Mouse (Mus musculus) neural tube, embryonic 10.5 days (tissue): Measurements from ENCODE around the gene Gm10681.
"Not testable (repeated sequence)": the region's sequence is repeated elsewhere in the genome, so short reads cannot be mapped to it uniquely, and the experiment has no call there.

Experiments
- DNase-seq: peaks from one replicate; pipeline ENCODE4 v3.0.0-alpha.2; 2017; ENCODE audit warnings: low spot score; ENCODE audit errors: extremely low spot score

The Gm10681 gene

DNA sequence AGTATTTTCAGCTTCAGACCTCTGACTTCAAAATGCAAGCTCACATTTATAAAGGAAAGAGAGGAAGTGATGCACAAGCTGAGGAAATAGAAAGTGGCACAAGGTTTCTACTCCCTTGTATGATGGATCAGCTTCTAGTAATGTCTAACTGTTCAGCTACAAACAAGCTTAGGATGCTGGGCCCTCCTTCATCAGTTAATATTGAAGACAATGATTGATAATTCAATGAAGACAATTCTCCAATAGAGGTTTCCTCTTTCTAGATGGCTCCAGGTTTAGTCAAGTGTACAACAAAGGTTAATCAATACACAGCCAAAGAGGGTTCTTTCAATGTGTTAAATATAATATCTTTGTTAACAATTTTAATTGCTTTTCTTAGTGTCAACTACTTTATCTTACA is at the start of gene Gm10681:
Gm10681 (minus strand) TSS at position 101 of the 400 bp plus-strand sequence.
- DNase-seq = no peak

DNA sequence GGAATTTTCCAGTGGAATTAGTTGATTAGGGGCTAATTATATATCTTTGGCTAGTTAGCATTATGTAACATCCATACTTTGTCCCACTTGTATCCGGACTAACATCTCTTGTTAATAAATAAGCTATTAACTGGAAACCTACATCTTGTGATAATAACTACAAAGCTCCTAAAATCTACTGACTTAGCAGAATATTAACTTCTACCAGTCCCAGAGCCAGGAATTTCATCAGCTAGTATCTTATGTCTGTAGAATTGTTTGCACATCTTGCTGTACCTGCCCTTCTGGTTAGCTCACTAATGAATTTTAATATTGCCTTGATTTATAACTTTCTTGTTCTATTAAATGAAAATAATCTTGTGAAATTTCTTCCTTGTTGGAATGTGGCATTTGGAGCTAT is 46.5 kb upstream of the Gm10681 start:
- DNase-seq = no peak

GRCm38 (mm10) chr3:98630152-98630551 is 41.5 kb upstream of the Gm10681 start, which contains the start of gene Hsd3b5:
Gene Hsd3b5 (minus strand): TSS chr3:98630252.
- DNase-seq = no peak

DNA sequence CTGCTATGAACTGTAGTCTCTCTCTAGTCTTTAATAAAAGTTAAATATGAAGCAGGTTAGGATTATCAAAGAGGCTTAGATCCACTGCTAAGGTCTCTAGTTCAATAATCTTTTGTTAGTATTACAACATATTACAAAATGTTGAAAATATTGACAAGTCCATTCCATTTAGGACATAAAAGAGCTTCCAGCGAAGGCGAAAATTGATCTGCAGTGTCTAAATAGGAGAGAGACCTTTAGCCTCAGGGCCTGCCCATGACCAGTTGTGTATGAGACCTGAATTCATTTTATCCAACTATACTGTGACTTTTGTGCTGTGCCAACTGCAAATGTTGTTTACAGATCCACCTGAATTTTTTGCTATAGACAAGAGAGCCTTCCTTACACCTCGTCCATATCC is 41.0 kb upstream of the Gm10681 start:
- no peak for DNase-seq

DNA sequence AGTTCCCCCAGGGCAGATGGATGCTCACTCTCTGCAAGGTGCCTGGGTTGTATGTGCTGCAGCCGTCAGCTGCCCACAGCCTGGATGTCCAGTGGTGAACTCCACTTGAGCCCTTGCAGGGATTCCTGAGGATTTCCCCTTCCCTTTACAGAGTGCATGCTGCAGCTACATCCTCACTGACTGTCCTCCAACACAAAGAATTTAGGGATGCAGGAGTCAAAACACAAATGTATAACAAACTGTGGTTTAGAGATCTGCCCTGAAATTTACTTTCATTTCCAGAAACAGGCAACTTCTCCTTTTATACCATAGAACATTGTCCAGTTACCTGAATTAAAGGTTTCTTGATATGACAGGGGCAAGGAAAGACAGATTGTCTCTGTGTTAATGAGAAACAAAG is 28.2 kb upstream of the Gm10681 start:
- DNase-seq = not testable (repeated sequence)

DNA sequence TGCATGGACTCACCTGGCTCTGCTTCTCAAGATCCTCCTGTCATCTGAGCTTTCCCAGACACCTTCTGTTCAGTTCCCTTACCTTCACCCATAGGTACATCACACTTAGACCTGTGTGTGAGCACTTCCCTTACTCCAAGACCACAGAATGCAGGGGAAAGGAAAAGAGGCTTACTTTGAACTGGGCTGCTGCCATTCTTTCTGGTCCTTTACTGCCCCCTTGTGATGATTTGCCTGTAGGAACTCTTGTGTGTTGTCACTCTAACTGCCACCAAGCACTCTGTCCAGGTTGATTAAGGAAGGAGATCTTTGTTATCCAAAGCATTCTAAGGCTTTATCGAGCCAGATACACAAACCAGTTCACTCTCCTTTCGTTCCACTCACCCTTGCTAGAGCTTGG is 27.6 kb upstream of the Gm10681 start:
- DNase-seq = not testable (repeated sequence)

DNA sequence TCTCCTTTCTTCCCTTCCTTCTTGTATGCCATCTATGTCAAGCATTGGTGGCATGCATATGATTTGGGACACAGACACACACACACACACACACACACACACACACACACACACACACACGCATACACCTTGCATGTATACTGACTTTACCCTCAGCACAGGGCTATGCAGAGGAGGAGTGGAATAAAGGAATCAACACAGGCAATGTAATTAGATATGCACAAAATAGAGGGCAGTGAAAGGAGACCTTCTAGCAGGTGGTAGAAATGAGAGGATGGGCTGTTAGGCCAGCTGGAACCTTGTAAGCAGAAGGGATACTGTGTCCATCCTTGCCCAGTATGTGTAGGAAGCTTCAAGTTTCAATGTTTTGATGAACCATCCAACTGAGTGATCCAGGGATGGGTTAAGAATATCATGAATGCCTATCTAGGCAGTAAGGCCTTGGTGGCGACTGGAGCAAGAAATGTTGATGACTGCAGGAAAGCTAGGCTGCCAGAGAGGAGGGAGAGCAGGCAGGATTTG is 25.9 kb upstream of the Gm10681 start:
- DNase-seq = not testable (repeated sequence)

DNA sequence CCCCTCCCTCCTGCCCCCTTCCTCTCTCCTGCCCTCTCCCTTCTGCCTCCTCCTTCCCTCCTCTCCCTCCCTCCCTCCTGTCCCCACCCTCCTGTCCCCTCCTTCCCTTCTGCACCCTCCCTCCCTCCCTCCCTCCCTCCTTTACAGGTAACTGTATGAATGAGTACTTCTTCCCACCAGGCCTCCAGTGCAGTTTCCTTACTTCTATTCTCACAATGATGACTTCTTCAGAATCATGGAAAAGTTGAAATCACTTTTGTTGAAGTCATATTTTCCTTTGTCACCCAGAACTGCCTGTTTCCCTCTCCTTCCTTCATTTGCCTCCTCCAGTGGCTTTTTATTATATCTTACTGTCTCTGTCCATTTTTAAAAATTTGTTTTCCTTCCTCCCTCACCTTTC is 25.4 kb upstream of the Gm10681 start:
- no peak for DNase-seq

DNA sequence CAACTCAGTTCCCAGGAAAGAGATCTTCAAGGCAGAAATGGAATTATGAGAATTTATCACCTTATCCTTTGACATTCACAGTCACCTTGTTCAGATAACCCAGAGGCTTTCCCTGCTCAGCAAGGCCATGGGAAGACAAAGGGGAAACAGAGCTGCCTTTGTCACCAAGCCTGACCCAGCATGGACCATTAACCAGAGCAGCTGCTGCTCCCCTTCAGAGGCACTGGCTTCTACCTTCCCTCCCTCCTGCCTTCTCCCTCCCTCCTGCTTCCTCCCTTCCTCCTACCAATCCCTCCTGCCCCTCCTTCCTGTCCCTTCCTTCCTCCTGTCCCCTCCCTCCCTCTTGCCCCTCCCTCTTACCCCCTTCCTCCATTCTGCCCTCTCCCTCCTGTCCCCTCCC is 24.9 kb upstream of the Gm10681 start:
- not testable (repeated sequence) for DNase-seq

DNA sequence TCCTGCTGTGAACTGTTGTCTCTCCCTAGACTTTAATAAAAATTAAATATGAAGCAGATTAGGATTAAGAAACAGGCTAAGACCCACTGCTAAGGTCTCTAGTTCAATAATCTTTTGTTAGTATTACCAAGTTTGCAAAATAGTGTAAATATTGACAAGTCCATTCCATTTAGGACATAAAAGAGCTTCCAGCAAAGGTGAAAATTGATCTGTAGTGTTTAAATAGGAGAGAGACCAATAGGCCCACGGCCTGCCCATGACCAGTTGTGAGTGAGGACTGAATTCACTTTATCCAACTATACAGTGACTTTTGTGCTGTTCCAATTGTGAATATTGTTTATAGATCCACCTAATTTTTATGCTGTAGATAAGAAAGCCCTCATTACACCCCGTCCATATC is 886 bp downstream of the Gm10681 start:
- DNase-seq = no peak

DNA sequence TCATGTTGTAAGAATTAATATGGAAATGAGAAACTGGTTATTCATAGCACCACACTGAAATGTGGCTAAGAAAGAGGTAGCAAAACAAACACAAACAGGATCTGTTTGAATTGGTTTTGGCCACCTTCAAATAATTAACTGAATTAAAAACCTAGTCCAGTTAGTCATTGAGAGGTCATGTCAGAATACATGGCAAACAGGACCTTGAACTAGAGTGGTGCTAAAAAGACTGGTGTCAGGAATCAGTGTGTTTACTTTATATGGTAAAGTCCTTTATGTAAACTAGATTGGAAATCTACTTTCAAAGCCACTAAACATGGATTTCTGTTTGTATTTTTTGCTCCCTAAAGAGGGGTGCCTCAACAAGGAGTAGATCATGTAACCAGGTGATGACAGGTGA is 6.0 kb downstream of the Gm10681 start:
- not testable (repeated sequence) for DNase-seq

GRCm38 (mm10) chr3:98582202-98582601 is 6.4 kb downstream of the Gm10681 start:
- not testable (repeated sequence) for DNase-seq

GRCm38 (mm10) chr3:98581024-98581423 is 7.6 kb downstream of the Gm10681 start:
- DNase-seq = not testable (repeated sequence)

DNA sequence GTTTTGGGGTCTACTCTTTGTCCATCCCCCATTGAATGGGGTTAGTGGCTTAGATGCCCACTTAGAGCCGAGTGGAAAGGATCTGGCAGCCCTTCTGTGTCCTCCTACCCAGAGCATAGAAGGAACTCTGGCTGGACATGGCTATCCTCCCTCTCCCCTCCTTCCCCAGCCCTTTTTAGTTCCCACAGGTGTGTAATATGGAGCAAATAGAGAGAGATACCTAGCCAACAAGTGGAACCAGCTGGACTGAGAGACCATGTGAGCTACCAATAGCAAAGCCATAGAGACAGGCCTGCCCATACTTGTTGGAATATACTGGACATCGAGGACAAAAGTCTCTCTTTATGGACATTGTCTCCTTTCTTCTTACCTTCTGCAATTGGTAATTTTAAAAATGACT is 20.9 kb downstream of the Gm10681 start:
- not testable (repeated sequence) for DNase-seq

GRCm38 (mm10) chr3:98564894-98565293 is 23.7 kb downstream of the Gm10681 start:
- not testable (repeated sequence) for DNase-seq

DNA sequence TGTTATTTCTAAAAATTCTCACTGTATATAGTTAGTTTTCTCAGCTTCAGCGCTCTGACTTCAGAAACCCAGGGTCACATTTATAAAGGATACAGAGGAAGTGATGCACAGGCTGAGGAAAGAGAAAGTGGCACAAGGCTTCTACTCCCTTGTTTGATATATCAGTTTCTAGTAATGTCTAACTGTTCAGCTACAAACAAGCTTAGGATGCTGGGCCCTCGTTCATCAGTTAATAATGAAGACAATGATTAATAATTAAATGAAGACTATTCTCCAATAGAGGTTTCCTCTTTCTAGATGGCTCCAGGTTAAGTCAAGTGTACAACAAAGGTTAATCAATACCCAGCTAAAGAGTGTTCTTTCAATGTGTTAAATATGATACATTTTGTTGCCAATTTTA is 24.8 kb downstream of the Gm10681 start:
- DNase-seq = not testable (repeated sequence)

- DNase-seq = not testable (repeated sequence)
These were observed 27.9 kb downstream of the Gm10681 start for GRCm38 (mm10) chr3:98560711-98561110.

DNA sequence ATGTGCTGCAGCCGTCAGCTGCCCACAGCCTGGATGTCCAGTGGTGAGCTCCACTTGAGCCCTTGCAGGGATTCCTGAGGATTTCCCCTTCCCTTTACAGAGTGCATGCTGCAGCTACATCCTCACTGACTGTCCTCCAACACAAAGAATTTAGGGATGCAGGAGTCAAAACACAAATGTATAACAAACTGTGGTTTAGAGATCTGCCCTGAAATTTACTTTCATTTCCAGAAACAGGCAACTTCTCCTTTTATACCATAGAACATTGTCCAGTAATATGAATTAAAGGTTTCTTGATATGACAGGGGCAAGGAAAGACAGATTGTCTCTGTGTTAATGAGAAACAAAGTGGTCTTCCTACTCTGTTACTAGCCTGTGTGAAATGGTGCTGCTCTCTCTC is 37.8 kb downstream of the Gm10681 start:
- DNase-seq = not testable (repeated sequence)

DNA sequence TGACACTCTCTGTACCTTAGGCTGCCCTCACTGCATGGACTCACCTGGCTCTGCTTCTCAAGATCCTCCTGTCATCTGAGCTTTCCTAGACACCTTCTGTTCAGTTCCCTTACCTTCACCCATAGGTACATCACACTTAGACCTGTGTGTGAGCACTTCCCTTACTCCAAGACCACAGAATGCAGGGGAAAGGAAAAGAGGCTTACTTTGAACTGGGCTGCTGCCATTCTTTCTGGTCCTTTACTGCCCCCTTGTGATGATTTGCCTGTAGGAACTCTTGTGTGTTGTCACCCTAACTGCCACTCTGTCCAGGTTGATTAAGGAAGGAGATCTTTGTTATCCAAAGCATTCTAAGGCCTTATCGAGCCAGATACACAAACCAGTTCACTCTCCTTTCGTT is 38.4 kb downstream of the Gm10681 start:
- DNase-seq = not testable (repeated sequence)

GRCm38 (mm10) chr3:98548495-98548894 is 40.1 kb downstream of the Gm10681 start:
- not testable (repeated sequence) for DNase-seq

GRCm38 (mm10) chr3:98547641-98548040 is 41.0 kb downstream of the Gm10681 start:
- not testable (repeated sequence) for DNase-seq

- DNase-seq = not testable (repeated sequence)
These were observed 63.6 kb downstream of the Gm10681 start for GRCm38 (mm10) chr3:98524978-98525377.

GRCm38 (mm10) chr3:98524552-98524951 is 64.1 kb downstream of the Gm10681 start:
- DNase-seq = not testable (repeated sequence)

GRCm38 (mm10) chr3:98522779-98523178 is 65.8 kb downstream of the Gm10681 start:
- DNase-seq = not testable (repeated sequence)
